Mouse (Mus musculus) liver, postnatal 0 days (tissue): ENCODE measurements around the gene Dbndd2. TPM values are rescaled to one million over a fixed set of nuclear protein-coding genes. Genes with fewer than 3 reads are reported as not detected.

Experiments
- ATAC-seq: fragments of 200-750 bp; cut with Nextera tagmentation; 2 replicates; pipeline ENCODE4 v1.8.0; 2017; ENCODE audit warnings: mild to moderate bottlenecking, moderate library complexity
- DNase-seq: peaks from one replicate; pipeline ENCODE4 v3.0.0-alpha.2; 2016
- H3K27ac ChIP-seq: fragments of 300-500 bp; sonication (generic); 2 replicates; pipeline ENCODE4 v1.5.1; 2014; ENCODE audit warnings: antibody characterized with exemption, moderate library complexity, mild to moderate bottlenecking, low read depth
- H3K27me3 ChIP-seq: fragments of 300-500 bp; sonication (generic); 2 replicates; pipeline ENCODE4 v1.6.1; 2014; ENCODE audit warnings: low read length, control low read depth, mixed read lengths; ENCODE audit not compliant: insufficient read depth
- H3K36me3 ChIP-seq: fragments of 300-500 bp; sonication (generic); replicated peaks from 2 replicates; pipeline ENCODE4 v1.6.1; 2014; ENCODE audit warnings: mild to moderate bottlenecking, control low read depth, low read length, moderate library complexity, mixed read lengths; ENCODE audit not compliant: insufficient read depth
- H3K4me1 ChIP-seq: fragments of 300-500 bp; sonication (generic); 2 replicates; pipeline ENCODE4 v1.6.1; 2014; ENCODE audit warnings: antibody characterized with exemption, mild to moderate bottlenecking, control low read depth; ENCODE audit not compliant: insufficient read depth
- H3K4me2 ChIP-seq: fragments of 300-500 bp; sonication (generic); 2 replicates; pipeline ENCODE4 v1.6.1; 2014; ENCODE audit warnings: low read depth, mild to moderate bottlenecking, low read length, moderate library complexity, mixed read lengths
- H3K4me3 ChIP-seq: fragments of 300-500 bp; sonication (generic); 2 replicates; pipeline ENCODE4 v1.5.1; 2014; ENCODE audit warnings: low read depth, low read length
- H3K9ac ChIP-seq: fragments of 300-500 bp; sonication (generic); replicated peaks from 2 replicates; pipeline ENCODE4 v1.6.1; 2014; ENCODE audit warnings: mild to moderate bottlenecking, moderate library complexity
- H3K9me3 ChIP-seq: fragments of 300-500 bp; sonication (generic); 2 replicates; pipeline ENCODE4 v1.6.1; 2016; ENCODE audit warnings: mild to moderate bottlenecking, control low read depth, low read length, mixed read lengths
- CTCF ChIP-seq: sonication (generic); IDR thresholded peaks from 2 replicates; pipeline ENCODE4 v1.5.1; 2016; ENCODE audit warnings: antibody characterized with exemption, low read depth
- EP300 ChIP-seq: IDR thresholded peaks from 2 replicates; pipeline ENCODE4 v1.6.1; 2016; ENCODE audit warnings: antibody characterized with exemption, low read depth, mild to moderate bottlenecking
- WGBS: fragments of 180-500 bp; shearing (Covaris S2); extraction: QIAGEN DNeasy Blood & Tissue Kit; methylation state at CpG from one replicate; pipeline ENCODE4 v1.1.7; 2014; ENCODE audit not compliant: insufficient replicate concordance; 5-methylcytosine and 5-hydroxymethylcytosine counted together
- polyA plus RNA-seq: library from polyadenylated mRNA; unstranded; fragments of >200 nt; fragmentation: Nextera tagmentation; extraction: Ambion mirVana; gene quantifications from 2 replicates; pipeline ENCODE4 v1.2.1, GENCODE M21; 2015

Dbndd2 gene
- polyA plus RNA-seq, 1 experiment from 2014 or later: 2.7 TPM

- 22% methylated on average over 10 of the region's 10 CpGs for WGBS
- Histone ChIP-seq H3K36me3 (peaks cover 6% of the 10 kb centered on the region; the same call in 1 of the 2 replicates), H3K27ac (no peak overlapping the region), H3K4me3 (no peak overlapping the region), H3K4me2 (no peak overlapping the region), H3K9me3 (no peaks in the 10 kb centered on the region), H3K27me3 (no peaks in the 10 kb centered on the region), H3K4me1 (no peaks in the 10 kb centered on the region), H3K9ac (no peak overlapping the region)
- ATAC-seq: peak; percentile 63
- DNase-seq: peak; percentile 70
- peak; percentile 80 for TF ChIP-seq CTCF
- no peak for TF ChIP-seq EP300
Observed at GRCm38 (mm10) chr2:164470254-164470653, 15.7 kb upstream of the Dbndd2 start.

- no peaks in the 10 kb centered on the region for H3K4me1 ChIP-seq
- H3K9ac ChIP-seq: no peak within 1 kb of the TSS
- WGBS: 84% methylated on average over 6 of the region's 6 CpGs
- H3K4me3 ChIP-seq: no peak within 1 kb of the TSS
- DNase-seq (no peak), ATAC-seq (no peak)
- H3K9me3 ChIP-seq: no peaks in the 10 kb centered on the region
- H3K27me3 ChIP-seq: no peaks in the 10 kb centered on the region
- no peaks in the 10 kb centered on the region; the same call in 1 of the 2 replicates for H3K36me3 ChIP-seq
- H3K4me2 ChIP-seq: no peak within 1 kb of the TSS
- no peak for TF ChIP-seq CTCF
- no peak for TF ChIP-seq EP300
- H3K27ac ChIP-seq: no peak within 1 kb of the TSS
Observed at GRCm38 (mm10) chr2:164473624-164474023, 12.3 kb upstream of the Dbndd2 start, which contains the start of gene Trp53tg5. Gene Trp53tg5 (minus strand): TSS chr2:164473724.

- no peak for TF ChIP-seq EP300
- TF ChIP-seq CTCF: no peak
- H3K27me3 ChIP-seq: peaks cover 16% of the 10 kb centered on the region
- H3K36me3 ChIP-seq: 0 out of 2 replicates have a peak, but pooled peaks cover 5% of the 10 kb centered on the region
- WGBS: under 1% methylated on average over 48 of the region's 90 CpGs
- H3K27ac ChIP-seq: no peak overlapping the region
- peaks cover 7% of the 10 kb centered on the region; the same call in 1 of the 2 replicates for H3K4me1 ChIP-seq
- peak overlapping the region; percentile 57 for H3K9ac ChIP-seq
- H3K4me2 ChIP-seq: peak overlapping the region; percentile 83
- DNase-seq (peak; percentile 63), ATAC-seq (peak; percentile 47; the same call in 1 of the 2 replicates)
- peak overlapping the region; percentile 56 for H3K4me3 ChIP-seq
- H3K9me3 ChIP-seq: no peaks in the 10 kb centered on the region
Observed at GRCm38 (mm10) chr2:164486258-164487114, 580 bp downstream of the Dbndd2 start.

GRCm38 (mm10) chr2:164487115-164487527 lies 1.2 kb downstream of the Dbndd2 start:
- Histone ChIP-seq H3K9me3 (no peaks in the 10 kb centered on the region), H3K4me2 (peak overlapping the region; percentile 83), H3K9ac (peak overlapping the region; percentile 57), H3K4me3 (peak overlapping the region; percentile 56), H3K4me1 (peaks cover 7% of the 10 kb centered on the region; the same call in 1 of the 2 replicates), H3K27me3 (peaks cover 16% of the 10 kb centered on the region), H3K27ac (no peak overlapping the region), H3K36me3 (0 out of 2 replicates have a peak, but pooled peaks cover 5% of the 10 kb centered on the region)
- DNase-seq: no peak
- 10% methylated on average over 11 of the region's 11 CpGs for WGBS
- ATAC-seq: no peak
- TF ChIP-seq CTCF: no peak
- TF ChIP-seq EP300: no peak

DNA sequence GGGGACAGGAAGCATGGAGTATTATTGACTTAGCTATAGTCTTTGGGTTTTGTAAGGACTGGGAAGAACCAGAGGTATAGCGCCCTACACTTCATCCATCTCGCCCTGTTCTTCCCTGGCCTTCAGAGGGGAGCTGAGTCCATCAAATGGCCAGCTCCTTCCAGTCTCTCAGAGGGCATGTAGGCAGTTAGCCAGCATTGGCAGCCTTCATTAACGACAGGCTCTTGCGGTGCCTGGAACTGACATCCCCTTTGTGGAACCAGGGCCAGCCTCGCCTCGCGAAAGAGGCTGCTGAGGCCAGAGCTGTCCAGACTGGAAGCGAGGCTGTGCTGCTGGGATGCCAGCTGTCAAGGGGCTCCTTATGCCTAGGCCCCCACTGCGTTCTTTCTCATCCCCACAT lies 1.9 kb downstream of the Dbndd2 start:
- TF ChIP-seq EP300 (no peak), CTCF (no peak)
- ATAC-seq: no peak
- H3K27me3 ChIP-seq: peaks cover 16% of the 10 kb centered on the region

GRCm38 (mm10) chr2:164494126-164494525 lies 8.2 kb downstream of the Dbndd2 start:
- ATAC-seq (no peak), DNase-seq (no peak)
- H3K36me3 ChIP-seq: 0 out of 2 replicates have a peak, but pooled peaks cover 5% of the 10 kb centered on the region
- H3K27ac ChIP-seq: no peak overlapping the region
- H3K27me3 ChIP-seq: no peaks in the 10 kb centered on the region
- TF ChIP-seq CTCF (no peak), EP300 (no peak)
- H3K9me3 ChIP-seq: no peaks in the 10 kb centered on the region
- peaks cover 16% of the 10 kb centered on the region for H3K4me1 ChIP-seq
- H3K9ac ChIP-seq: no peak overlapping the region
- WGBS: 61% methylated on average over 2 of the region's 2 CpGs
- no peak overlapping the region for H3K4me3 ChIP-seq
- no peak overlapping the region for H3K4me2 ChIP-seq

More for the DNA sequence above, 1.9 kb downstream of the Dbndd2 start:
- no peak for DNase-seq
- WGBS: 71% methylated on average over 9 of the region's 9 CpGs
- Histone ChIP-seq H3K9ac (no peak overlapping the region), H3K36me3 (0 out of 2 replicates have a peak, but pooled peaks cover 5% of the 10 kb centered on the region), H3K4me1 (peaks cover 7% of the 10 kb centered on the region; the same call in 1 of the 2 replicates), H3K4me3 (no peak overlapping the region), H3K27ac (no peak overlapping the region), H3K9me3 (no peaks in the 10 kb centered on the region), H3K4me2 (no peak overlapping the region)
